Mouse (Mus musculus) embryonic facial prominence, embryonic 13.5 days (tissue): ENCODE data around the gene Iqck. TPM values are rescaled to one million over a fixed set of nuclear protein-coding genes. Genes with fewer than 3 reads are reported as not detected.
A peak's percentile ranks its signal among the peaks of the same experiment; 100 is the strongest.

Experiments
- ATAC-seq: fragments of 200-750 bp; cut with Nextera tagmentation; 2 replicates; pipeline ENCODE4 v1.8.0; 2017; ENCODE audit warnings: low read depth; ENCODE audit not compliant: insufficient number of reproducible peaks, insufficient read depth, low FRiP score, low TSS enrichment
- H3K27ac ChIP-seq: fragments of 300-500 bp; sonication (generic); 2 replicates; pipeline ENCODE4 v1.5.1; 2015; ENCODE audit warnings: moderate library complexity, mild to moderate bottlenecking, inconsistent platforms
- H3K27me3 ChIP-seq: fragments of 300-500 bp; sonication (generic); 2 replicates; pipeline ENCODE4 v1.6.1; 2015; ENCODE audit warnings: mild to moderate bottlenecking, inconsistent platforms
- H3K36me3 ChIP-seq: fragments of 300-500 bp; sonication (generic); 2 replicates; pipeline ENCODE4 v1.6.1; 2015; ENCODE audit warnings: mild to moderate bottlenecking, inconsistent platforms
- H3K4me1 ChIP-seq: fragments of 300-500 bp; sonication (generic); 2 replicates; pipeline ENCODE4 v1.6.1; 2015; ENCODE audit warnings: inconsistent platforms
- H3K4me2 ChIP-seq: fragments of 300-500 bp; sonication (generic); 2 replicates; pipeline ENCODE4 v1.6.1; 2015; ENCODE audit warnings: moderate library complexity, mild to moderate bottlenecking, inconsistent platforms
- H3K4me3 ChIP-seq: fragments of 300-500 bp; sonication (generic); 2 replicates; pipeline ENCODE4 v1.5.1; 2015; ENCODE audit warnings: mild to moderate bottlenecking, inconsistent platforms
- H3K9ac ChIP-seq: fragments of 300-500 bp; sonication (generic); 2 replicates; pipeline ENCODE4 v1.6.1; 2015; ENCODE audit warnings: mild to moderate bottlenecking, inconsistent platforms
- H3K9me3 ChIP-seq: fragments of 300-500 bp; sonication (generic); 2 replicates; pipeline ENCODE4 v1.6.1; 2016; ENCODE audit warnings: inconsistent platforms
- WGBS: fragments of 180-500 bp; shearing (Covaris S2); methylation state at CpG from one replicate; pipeline ENCODE4 v1.1.7; 2015; ENCODE audit warnings: mixed read lengths; 5-methylcytosine and 5-hydroxymethylcytosine counted together
- polyA plus RNA-seq: library from polyadenylated mRNA; unstranded; fragments of >200 nt; fragmentation: Nextera tagmentation; extraction: Ambion mirVana; gene quantifications from 2 replicates; pipeline ENCODE4 v1.2.1, GENCODE M21; 2015

The Iqck gene
- polyA plus RNA-seq, 1 experiment from 2014 or later = 3.0 TPM

GRCm38 (mm10) chr7:118914561-118915165 lies 59.1 kb downstream of the Iqck start:
- H3K9ac ChIP-seq = no peak overlapping the region
- no peaks in the 10 kb centered on the region for H3K27me3 ChIP-seq
- no peak for ATAC-seq
- WGBS = 77% methylated on average over 7 of the region's 7 CpGs
- no peaks in the 10 kb centered on the region for H3K36me3 ChIP-seq
- H3K9me3 ChIP-seq = no peaks in the 10 kb centered on the region
- H3K27ac ChIP-seq = no peak overlapping the region
- H3K4me3 ChIP-seq = no peak overlapping the region
- H3K4me1 ChIP-seq = peaks cover 4% of the 10 kb centered on the region; the same call in 1 of the 2 replicates
- H3K4me2 ChIP-seq = no peak overlapping the region

GRCm38 (mm10) chr7:118919261-118920006 lies 63.9 kb downstream of the Iqck start:
- H3K27ac ChIP-seq = no peak overlapping the region
- H3K4me2 ChIP-seq = no peak overlapping the region
- no peak overlapping the region for H3K4me3 ChIP-seq
- no peaks in the 10 kb centered on the region for H3K9me3 ChIP-seq
- H3K27me3 ChIP-seq = no peaks in the 10 kb centered on the region
- no peaks in the 10 kb centered on the region for H3K36me3 ChIP-seq
- no peak for ATAC-seq
- WGBS = 60% methylated on average over 10 of the region's 10 CpGs
- H3K4me1 ChIP-seq = no peaks in the 10 kb centered on the region
- H3K9ac ChIP-seq = no peak overlapping the region

- no peaks in the 10 kb centered on the region for H3K9me3 ChIP-seq
- H3K4me2 ChIP-seq = no peak overlapping the region
- 72% methylated on average over 4 of the region's 4 CpGs for WGBS
- H3K9ac ChIP-seq = no peak overlapping the region
- H3K4me3 ChIP-seq = no peak overlapping the region
- no peak overlapping the region for H3K27ac ChIP-seq
- no peaks in the 10 kb centered on the region for H3K4me1 ChIP-seq
- no peaks in the 10 kb centered on the region for H3K27me3 ChIP-seq
- no peak for ATAC-seq
- no peaks in the 10 kb centered on the region for H3K36me3 ChIP-seq
Observed at GRCm38 (mm10) chr7:118922441-118923202, 67.1 kb downstream of the Iqck start.

GRCm38 (mm10) chr7:118925547-118925946 lies 70.0 kb downstream of the Iqck start:
- WGBS = 89% methylated on average over 3 of the region's 3 CpGs
- Histone ChIP-seq H3K36me3 (no peaks in the 10 kb centered on the region), H3K9me3 (no peaks in the 10 kb centered on the region), H3K27me3 (no peaks in the 10 kb centered on the region), H3K4me2 (no peak overlapping the region), H3K27ac (no peak overlapping the region), H3K9ac (no peak overlapping the region), H3K4me1 (peaks cover 17% of the 10 kb centered on the region), H3K4me3 (no peak overlapping the region)
- ATAC-seq = no peak

- Histone ChIP-seq H3K36me3 (no peaks in the 10 kb centered on the region), H3K27ac (no peak overlapping the region)
- no peak for ATAC-seq
Observed at GRCm38 (mm10) chr7:118926516-118927260, 71.1 kb downstream of the Iqck start.

GRCm38 (mm10) chr7:118927279-118927678 lies 71.7 kb downstream of the Iqck start:
- Histone ChIP-seq H3K36me3 (no peaks in the 10 kb centered on the region), H3K9ac (no peak overlapping the region), H3K4me2 (no peak overlapping the region), H3K4me1 (peaks cover 24% of the 10 kb centered on the region), H3K27ac (no peak overlapping the region), H3K4me3 (no peak overlapping the region), H3K9me3 (no peaks in the 10 kb centered on the region), H3K27me3 (no peaks in the 10 kb centered on the region)
- 89% methylated on average over 2 of the region's 2 CpGs for WGBS
- ATAC-seq = no peak

More at GRCm38 (mm10) chr7:118926516-118927260, 71.1 kb downstream of the Iqck start:
- Histone ChIP-seq H3K27me3 (no peaks in the 10 kb centered on the region), H3K4me3 (no peak overlapping the region), H3K9ac (no peak overlapping the region), H3K9me3 (no peaks in the 10 kb centered on the region), H3K4me1 (peaks cover 23% of the 10 kb centered on the region), H3K4me2 (no peak overlapping the region)
- 86% methylated on average over 6 of the region's 6 CpGs for WGBS

- Histone ChIP-seq H3K36me3 (no peaks in the 10 kb centered on the region), H3K9me3 (no peaks in the 10 kb centered on the region), H3K27ac (no peak overlapping the region), H3K4me1 (peaks cover 24% of the 10 kb centered on the region), H3K4me2 (no peak overlapping the region), H3K9ac (no peak overlapping the region), H3K27me3 (no peaks in the 10 kb centered on the region), H3K4me3 (no peak overlapping the region)
- no peak for ATAC-seq
- WGBS = 92% methylated on average over 3 of the region's 3 CpGs
Observed at GRCm38 (mm10) chr7:118928316-118928715, 72.8 kb downstream of the Iqck start.

- no peak overlapping the region for H3K4me2 ChIP-seq
- H3K9me3 ChIP-seq = no peaks in the 10 kb centered on the region
- no peak overlapping the region for H3K4me3 ChIP-seq
- no peaks in the 10 kb centered on the region for H3K27me3 ChIP-seq
- peaks cover 24% of the 10 kb centered on the region for H3K4me1 ChIP-seq
- H3K27ac ChIP-seq = no peak overlapping the region
- H3K36me3 ChIP-seq = no peaks in the 10 kb centered on the region
- no peak for ATAC-seq
- 56% methylated on average over 8 of the region's 8 CpGs for WGBS
- no peak overlapping the region for H3K9ac ChIP-seq
Observed at GRCm38 (mm10) chr7:118928916-118929315, 73.4 kb downstream of the Iqck start.

- H3K36me3 ChIP-seq = no peaks in the 10 kb centered on the region
- 0 out of 2 replicates have a peak overlapping the region, but pooled peaks have one; percentile 7 for H3K4me2 ChIP-seq
- H3K4me3 ChIP-seq = no peak overlapping the region
- ATAC-seq = peak; percentile 39; the same call in 1 of the 2 replicates
- no peak overlapping the region for H3K27ac ChIP-seq
- WGBS = 26% methylated on average over 16 of the region's 16 CpGs
- no peaks in the 10 kb centered on the region for H3K9me3 ChIP-seq
- no peaks in the 10 kb centered on the region for H3K27me3 ChIP-seq
- H3K9ac ChIP-seq = no peak overlapping the region
- peaks cover 24% of the 10 kb centered on the region for H3K4me1 ChIP-seq
Observed at GRCm38 (mm10) chr7:118929601-118930311, 74.2 kb downstream of the Iqck start.

- 57% methylated on average over 17 of the region's 17 CpGs for WGBS
- no peaks in the 10 kb centered on the region for H3K9me3 ChIP-seq
- peak overlapping the region; percentile 44 for H3K27ac ChIP-seq
- peaks cover 24% of the 10 kb centered on the region for H3K4me1 ChIP-seq
- no peaks in the 10 kb centered on the region for H3K27me3 ChIP-seq
- H3K9ac ChIP-seq = no peak overlapping the region
- no peak overlapping the region for H3K4me3 ChIP-seq
- ATAC-seq = no peak
- no peak overlapping the region for H3K4me2 ChIP-seq
- no peaks in the 10 kb centered on the region for H3K36me3 ChIP-seq
Observed at GRCm38 (mm10) chr7:118931502-118932395, 76.2 kb downstream of the Iqck start.
